Mouse (Mus musculus) myocyte (in vitro differentiated cells): ENCODE results near the gene Fez1. TPM values are rescaled to one million over a fixed set of nuclear protein-coding genes. Genes with fewer than 3 reads are reported as not detected.

ENCODE experiments used
- polyA plus RNA-seq: library from polyadenylated mRNA; unstranded; fragments of >200 nt; fragmentation: generic; extraction: Trizol; gene quantifications from one replicate; pipeline ENCODE4 v1.2.1, GENCODE M21; 2012; ENCODE audit warnings: missing spikeins

The Fez1 gene
- polyA plus RNA-seq, 1 experiment: 2.6 TPM

Other genes with a start within 250 kb of the Fez1 start
- not detected for gene Gm17689, start 239.2 kb upstream of the Fez1 start, polyA plus RNA-seq
- gene A630095E13Rik, start 178.5 kb upstream of the Fez1 start, polyA plus RNA-seq: not detected
- not detected for gene Acrv1, start 128.6 kb upstream of the Fez1 start, polyA plus RNA-seq
- 1.4 TPM for gene Chek1, start 94.8 kb upstream of the Fez1 start, polyA plus RNA-seq
- 204 TPM for gene Stt3a, start 54.2 kb upstream of the Fez1 start, polyA plus RNA-seq
- 57.5 TPM for gene Ei24, start 24.5 kb upstream of the Fez1 start, polyA plus RNA-seq